Mouse (Mus musculus) hindbrain, embryonic 15.5 days (tissue): Measurements from ENCODE around the gene Aldh16a1. TPM values are rescaled to one million over a fixed set of nuclear protein-coding genes. Genes with fewer than 3 reads are reported as not detected.

Experiments
- ATAC-seq: fragments of 200-750 bp; cut with Nextera tagmentation; 2 replicates; pipeline ENCODE4 v1.8.0; 2017; ENCODE audit warnings: low read depth, moderate number of reproducible peaks, moderate TSS enrichment; ENCODE audit not compliant: low FRiP score
- H3K27ac ChIP-seq: fragments of 300-500 bp; sonication (generic); replicated peaks from 2 replicates; pipeline ENCODE4 v1.5.1; 2015; ENCODE audit warnings: mild to moderate bottlenecking, inconsistent platforms
- H3K27me3 ChIP-seq: fragments of 300-500 bp; sonication (generic); 2 replicates; pipeline ENCODE4 v1.6.1; 2015; ENCODE audit warnings: control low read depth, inconsistent platforms
- H3K36me3 ChIP-seq: fragments of 300-500 bp; sonication (generic); 2 replicates; pipeline ENCODE4 v1.6.1; 2015; ENCODE audit warnings: control low read depth, inconsistent platforms
- H3K4me1 ChIP-seq: fragments of 300-500 bp; sonication (generic); replicated peaks from 2 replicates; pipeline ENCODE4 v1.6.1; 2015; ENCODE audit warnings: control low read depth, inconsistent platforms
- H3K4me2 ChIP-seq: fragments of 300-500 bp; sonication (generic); 2 replicates; pipeline ENCODE4 v1.6.1; 2015; ENCODE audit warnings: moderate library complexity, mild to moderate bottlenecking, inconsistent platforms
- H3K4me3 ChIP-seq: fragments of 300-500 bp; sonication (generic); 2 replicates; pipeline ENCODE4 v1.5.1; 2015; ENCODE audit warnings: mild to moderate bottlenecking, inconsistent platforms
- H3K9ac ChIP-seq: fragments of 300-500 bp; sonication (generic); 2 replicates; pipeline ENCODE4 v1.6.1; 2015; ENCODE audit warnings: inconsistent platforms
- H3K9me3 ChIP-seq: fragments of 300-500 bp; sonication (generic); 2 replicates; pipeline ENCODE4 v1.6.1; 2016; ENCODE audit warnings: control low read depth, inconsistent platforms
- WGBS: fragments of 180-500 bp; shearing (Covaris S2); methylation state at CpG from one replicate; pipeline ENCODE4 v1.1.7; 2015; 5-methylcytosine and 5-hydroxymethylcytosine counted together
- polyA plus RNA-seq: library from polyadenylated mRNA; unstranded; fragments of >200 nt; fragmentation: Nextera tagmentation; extraction: Ambion mirVana; gene quantifications from 2 replicates; pipeline ENCODE4 v1.2.1, GENCODE M21; 2015

Gene Aldh16a1
- 20.8 and 21.9 TPM in 2 replicates for polyA plus RNA-seq

DNA sequence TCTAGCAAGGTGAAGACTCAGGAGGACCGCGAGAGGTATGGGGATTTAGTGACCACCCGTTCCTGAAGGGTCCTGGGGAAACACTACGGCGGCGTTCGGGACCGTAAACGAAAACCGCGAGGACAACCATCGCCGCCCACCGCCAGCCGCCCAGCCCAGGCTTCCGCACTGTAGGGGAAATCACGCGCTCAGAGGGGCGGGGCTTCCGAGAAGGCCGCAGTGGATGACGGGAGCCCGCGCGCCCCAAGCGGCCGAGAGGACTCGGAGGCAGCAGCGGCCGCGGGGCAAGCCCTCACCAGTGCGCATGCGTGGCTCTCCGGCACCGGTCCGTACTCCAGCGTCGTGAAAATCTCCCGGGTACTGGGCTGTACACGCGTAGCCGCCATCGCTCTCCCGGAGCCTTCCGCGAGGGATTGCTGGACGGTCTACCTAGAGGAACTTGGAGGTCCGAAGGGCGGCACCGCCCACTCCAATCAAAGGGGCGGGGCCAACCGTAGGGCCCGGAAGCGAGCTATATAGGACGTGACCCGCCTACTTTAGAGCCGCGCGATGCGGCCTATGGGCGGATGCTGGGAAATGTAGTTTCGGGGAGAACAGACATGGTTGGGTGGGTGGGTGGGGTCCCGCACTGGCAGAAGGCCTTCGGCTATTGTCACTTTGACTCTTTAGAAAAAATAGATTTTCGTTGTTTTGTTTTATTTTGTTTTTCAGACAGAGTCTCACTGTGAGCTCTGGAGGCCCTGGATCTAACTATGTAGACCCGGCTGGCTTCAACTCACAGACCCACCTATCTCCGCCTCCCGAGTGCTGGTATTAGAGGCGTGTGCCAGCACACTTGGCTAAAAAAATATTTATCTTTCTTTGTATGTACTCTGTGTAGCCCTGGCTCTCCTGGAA, at the start of gene Aldh16a1, which contains the start of gene Pih1d1:
Aldh16a1 (minus strand) TSS at position 489 of the 897 bp plus-strand sequence.
Pih1d1 (plus strand) TSS at position 208 of the 897 bp plus-strand sequence.
- Histone ChIP-seq H3K4me2 (peak within 1 kb of the TSS; percentile 83), H3K27ac (peak within 1 kb of the TSS; percentile 98), H3K4me3 (peak within 1 kb of the TSS; percentile 80), H3K9me3 (no peaks in the 10 kb centered on the region), H3K9ac (peak within 1 kb of the TSS; percentile 67), H3K36me3 (0 out of 2 replicates have a peak, but pooled peaks cover 6% of the 10 kb centered on the region), H3K27me3 (no peaks in the 10 kb centered on the region), H3K4me1 (peaks cover 18% of the 10 kb centered on the region)
- ATAC-seq = peak; percentile 97
- 5% methylated on average over 69 of the region's 69 CpGs for WGBS

DNA sequence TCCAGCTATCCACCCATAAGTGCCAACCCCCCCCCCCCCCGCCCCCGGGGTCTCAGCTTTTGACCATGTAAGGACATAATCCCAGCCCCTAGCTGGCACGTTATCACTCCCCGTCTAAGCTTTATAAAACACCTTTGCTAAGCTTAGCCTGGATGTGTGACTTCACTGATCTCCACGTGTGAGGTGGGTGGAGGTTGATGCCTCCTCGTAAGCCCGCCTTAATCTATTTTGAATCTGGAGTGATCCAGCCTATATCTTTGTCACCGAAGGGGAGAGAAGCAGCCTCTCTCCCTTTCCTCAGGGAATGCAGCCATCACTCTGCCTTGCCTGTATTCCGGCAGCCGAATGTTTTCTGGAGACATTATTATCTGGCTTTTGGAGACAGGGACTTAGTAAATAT, 48.3 kb upstream of the Aldh16a1 start:
- H3K4me1 ChIP-seq = peaks cover 11% of the 10 kb centered on the region
- ATAC-seq = no peak
- H3K4me3 ChIP-seq = no peak overlapping the region
- WGBS = 69% methylated on average over 10 of the region's 10 CpGs
- no peaks in the 10 kb centered on the region for H3K36me3 ChIP-seq
- H3K9me3 ChIP-seq = no peaks in the 10 kb centered on the region
- H3K27me3 ChIP-seq = no peaks in the 10 kb centered on the region
- H3K27ac ChIP-seq = no peak overlapping the region
- H3K4me2 ChIP-seq = no peak overlapping the region
- no peak overlapping the region for H3K9ac ChIP-seq

DNA sequence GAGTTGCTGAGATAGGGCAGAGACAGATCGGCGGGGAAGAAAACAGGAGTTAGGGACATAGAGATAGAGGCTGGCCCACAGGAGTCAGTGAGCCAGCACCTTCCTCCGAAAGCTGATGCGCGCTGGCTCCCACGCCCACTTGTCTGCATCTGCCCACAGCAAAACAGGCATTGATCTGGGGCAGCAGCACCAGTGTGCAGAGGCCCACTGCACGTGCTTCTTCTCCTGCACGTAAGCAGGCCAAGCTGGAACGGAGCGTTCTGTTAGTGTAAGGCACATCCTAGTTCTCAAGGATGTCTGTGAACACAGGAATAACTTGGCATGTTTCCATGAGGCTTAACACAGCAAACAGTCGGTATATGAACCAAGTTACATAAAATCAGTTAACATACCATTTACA, 44.6 kb upstream of the Aldh16a1 start:
- 84% methylated on average over 11 of the region's 11 CpGs for WGBS
- no peak for ATAC-seq
- peaks cover 7% of the 10 kb centered on the region; the same call in 1 of the 2 replicates for H3K4me1 ChIP-seq

DNA sequence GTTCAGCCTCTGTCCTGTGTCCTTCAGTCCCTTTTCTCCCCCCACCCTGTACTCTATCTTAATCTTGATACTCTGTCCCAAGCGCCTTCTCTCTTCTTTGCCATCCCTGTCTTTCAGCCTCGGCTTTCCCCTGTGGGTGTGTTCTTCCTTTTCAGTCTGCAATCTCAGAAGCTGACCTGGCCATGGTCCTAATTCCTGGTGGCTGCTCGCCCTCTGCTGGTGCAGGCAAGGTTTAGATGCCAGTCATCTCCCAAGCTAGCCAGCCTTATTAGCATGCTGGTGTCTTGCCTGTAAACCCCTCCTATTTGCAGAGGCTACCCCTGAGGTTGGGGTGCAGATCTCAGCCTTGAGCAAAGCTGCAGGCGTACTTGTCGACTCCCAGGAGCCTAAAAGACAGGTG, 44.1 kb upstream of the Aldh16a1 start:
- Histone ChIP-seq H3K9me3 (no peaks in the 10 kb centered on the region), H3K4me1 (0 out of 2 replicates have a peak, but pooled peaks cover 7% of the 10 kb centered on the region), H3K4me3 (no peak overlapping the region), H3K9ac (no peak overlapping the region), H3K27ac (no peak overlapping the region), H3K4me2 (no peak overlapping the region), H3K36me3 (no peaks in the 10 kb centered on the region), H3K27me3 (no peaks in the 10 kb centered on the region)
- peak; percentile 45; the same call in 1 of the 2 replicates for ATAC-seq
- WGBS = 12% methylated on average over 5 of the region's 5 CpGs

More for the DNA sequence above, 44.6 kb upstream of the Aldh16a1 start:
- no peak overlapping the region for H3K4me3 ChIP-seq
- no peak overlapping the region for H3K9ac ChIP-seq
- no peaks in the 10 kb centered on the region for H3K27me3 ChIP-seq
- H3K27ac ChIP-seq = no peak overlapping the region
- no peaks in the 10 kb centered on the region for H3K9me3 ChIP-seq
- no peak overlapping the region for H3K4me2 ChIP-seq
- H3K36me3 ChIP-seq = no peaks in the 10 kb centered on the region

DNA sequence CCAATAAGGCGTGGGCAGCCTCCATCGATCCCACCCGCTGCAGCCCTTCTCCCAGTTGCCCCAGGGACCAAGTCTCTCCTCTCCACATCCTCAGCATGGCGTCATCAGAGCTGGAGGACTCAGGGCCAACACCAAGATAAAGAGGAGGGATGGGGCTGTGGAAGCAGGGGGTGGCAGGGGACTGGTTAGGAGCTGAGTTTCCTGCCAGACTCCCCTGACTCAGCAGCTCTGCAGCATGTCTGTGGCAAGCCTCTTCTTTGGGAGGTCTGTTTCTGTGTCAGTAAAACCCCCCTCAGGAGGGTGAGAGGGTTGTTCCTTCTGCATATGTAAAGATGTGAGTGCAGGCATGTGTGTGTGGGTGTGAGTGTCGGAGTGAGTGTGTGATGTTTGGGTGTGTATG, 42.6 kb upstream of the Aldh16a1 start:
- Histone ChIP-seq H3K4me3 (no peak overlapping the region), H3K36me3 (no peaks in the 10 kb centered on the region), H3K9me3 (no peaks in the 10 kb centered on the region), H3K9ac (no peak overlapping the region), H3K27me3 (no peaks in the 10 kb centered on the region), H3K4me1 (0 out of 2 replicates have a peak, but pooled peaks cover 8% of the 10 kb centered on the region), H3K4me2 (no peak overlapping the region), H3K27ac (no peak overlapping the region)
- 66% methylated on average over 5 of the region's 5 CpGs for WGBS
- no peak for ATAC-seq

DNA sequence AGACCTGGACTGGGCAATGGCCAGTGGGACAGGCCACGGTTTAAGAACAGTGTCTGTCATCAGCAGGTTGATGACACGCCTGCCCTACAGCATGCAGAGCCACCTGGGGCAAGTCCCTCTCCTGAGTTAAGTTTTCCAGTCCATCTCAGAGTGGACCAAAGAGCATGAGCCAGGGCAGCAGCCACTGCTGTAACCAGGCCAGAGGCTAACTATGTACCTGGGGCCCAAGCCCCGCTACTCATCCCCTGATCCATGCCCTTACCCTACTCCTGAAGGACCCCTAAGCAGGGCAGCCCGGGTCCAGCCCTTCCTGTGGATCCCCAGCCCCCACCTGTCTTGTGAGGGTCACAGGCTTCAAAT, 41.8 kb upstream of the Aldh16a1 start:
- ATAC-seq = no peak
- Histone ChIP-seq H3K4me2 (no peak overlapping the region), H3K4me3 (no peak overlapping the region), H3K9ac (no peak overlapping the region), H3K27ac (no peak overlapping the region), H3K36me3 (no peaks in the 10 kb centered on the region), H3K27me3 (no peaks in the 10 kb centered on the region), H3K9me3 (no peaks in the 10 kb centered on the region), H3K4me1 (0 out of 2 replicates have a peak, but pooled peaks cover 9% of the 10 kb centered on the region)
- WGBS = 81% methylated on average over 4 of the region's 4 CpGs

DNA sequence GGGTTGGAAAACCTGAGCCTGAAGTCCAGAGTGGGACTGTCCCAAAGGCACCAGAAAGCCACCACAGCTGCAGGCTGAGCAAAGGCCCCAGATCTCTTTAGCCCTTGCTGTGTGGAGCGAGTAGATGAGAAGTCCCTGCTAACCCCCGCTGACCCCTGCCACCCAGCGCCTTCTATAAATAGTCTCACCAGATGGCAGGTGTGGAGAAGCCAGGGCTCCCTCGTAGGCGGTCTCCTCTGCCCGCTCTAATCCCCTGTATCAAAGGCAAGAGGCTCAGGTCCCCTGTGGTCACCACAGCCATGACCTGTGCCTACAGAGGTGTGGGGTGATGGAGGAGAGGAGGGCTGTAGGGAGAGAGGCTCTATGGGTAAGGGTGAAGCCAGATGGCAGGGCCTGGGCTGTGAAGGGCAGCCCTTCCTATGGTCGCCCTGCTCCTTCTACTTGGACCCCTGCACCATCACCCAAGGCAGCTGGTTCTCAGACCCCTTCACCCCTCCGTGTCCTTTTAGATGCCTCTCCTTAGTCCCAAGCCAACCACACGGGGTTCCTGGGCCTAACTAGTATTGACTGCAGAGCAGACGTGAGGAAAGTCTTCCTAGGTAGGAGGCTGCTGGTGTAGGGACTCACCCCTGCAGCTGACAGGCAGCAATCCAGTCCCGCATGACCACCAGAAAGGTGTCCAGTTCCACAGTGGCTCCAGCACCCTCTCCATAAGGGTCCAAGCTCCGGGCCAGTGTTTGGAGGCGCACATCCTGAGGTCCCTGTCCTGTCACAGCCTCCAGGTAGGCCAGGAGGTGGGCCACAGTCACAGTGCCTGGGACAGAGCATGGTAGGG, 41.2 kb upstream of the Aldh16a1 start:
- H3K36me3 ChIP-seq = no peaks in the 10 kb centered on the region
- H3K4me3 ChIP-seq = no peak overlapping the region
- H3K4me1 ChIP-seq = 0 out of 2 replicates have a peak, but pooled peaks cover 9% of the 10 kb centered on the region
- 66% methylated on average over 13 of the region's 13 CpGs for WGBS
- no peak overlapping the region for H3K9ac ChIP-seq
- no peak overlapping the region for H3K27ac ChIP-seq
- H3K4me2 ChIP-seq = no peak overlapping the region
- ATAC-seq = no peak
- H3K9me3 ChIP-seq = no peaks in the 10 kb centered on the region
- H3K27me3 ChIP-seq = no peaks in the 10 kb centered on the region

DNA sequence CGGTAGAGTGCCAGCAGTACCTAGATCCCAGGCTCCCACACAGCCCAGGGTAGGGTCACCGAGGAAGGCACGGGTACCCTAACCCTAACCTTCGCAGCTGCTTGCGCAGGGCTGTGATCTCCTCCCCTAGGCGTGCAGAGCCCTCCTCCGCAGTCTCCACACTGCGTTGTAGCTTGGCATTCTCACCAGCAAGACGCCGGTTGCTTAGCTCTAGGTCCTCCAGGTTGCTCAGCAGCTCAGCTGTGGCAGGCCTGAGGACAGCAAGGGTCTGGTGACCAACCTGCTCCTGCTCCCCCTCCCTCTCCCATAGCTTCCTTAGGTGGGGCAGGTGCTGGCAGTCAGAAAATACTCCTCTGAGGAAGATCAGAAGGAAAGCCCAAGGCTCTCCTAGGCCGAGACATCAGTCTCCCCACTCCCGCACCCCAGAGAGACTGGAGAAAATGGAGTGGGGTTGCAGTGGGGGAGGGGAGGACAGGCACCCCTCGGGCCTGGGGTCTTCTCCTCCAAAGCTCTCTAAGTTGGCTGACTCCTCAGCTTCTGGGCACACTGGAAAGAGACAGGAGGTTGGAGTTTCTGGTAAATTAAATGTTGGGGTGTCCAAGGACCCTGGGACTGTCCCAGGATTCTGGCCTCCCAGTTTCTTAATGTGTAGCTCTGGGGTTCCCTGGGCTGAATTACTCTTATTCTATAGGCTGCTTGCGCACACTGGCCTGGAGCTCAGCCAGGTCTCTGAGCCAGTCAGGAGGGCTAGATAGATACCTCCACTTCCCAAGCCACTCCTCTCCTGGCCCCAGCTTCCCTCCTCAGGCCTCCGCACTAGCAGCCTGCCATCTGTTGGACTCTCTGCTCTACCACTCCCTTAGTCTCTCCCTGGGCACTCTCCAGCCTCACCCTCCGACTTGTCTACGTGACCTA, 39.7 kb upstream of the Aldh16a1 start:
- no peaks in the 10 kb centered on the region for H3K9me3 ChIP-seq
- ATAC-seq = no peak
- 0 out of 2 replicates have a peak, but pooled peaks cover 9% of the 10 kb centered on the region for H3K4me1 ChIP-seq
- H3K4me3 ChIP-seq = no peak overlapping the region
- no peak overlapping the region for H3K4me2 ChIP-seq
- H3K36me3 ChIP-seq = no peaks in the 10 kb centered on the region
- no peak overlapping the region for H3K27ac ChIP-seq
- 0 out of 2 replicates have a peak, but pooled peaks cover 3% of the 10 kb centered on the region for H3K27me3 ChIP-seq
- WGBS = 71% methylated on average over 17 of the region's 17 CpGs
- no peak overlapping the region for H3K9ac ChIP-seq

DNA sequence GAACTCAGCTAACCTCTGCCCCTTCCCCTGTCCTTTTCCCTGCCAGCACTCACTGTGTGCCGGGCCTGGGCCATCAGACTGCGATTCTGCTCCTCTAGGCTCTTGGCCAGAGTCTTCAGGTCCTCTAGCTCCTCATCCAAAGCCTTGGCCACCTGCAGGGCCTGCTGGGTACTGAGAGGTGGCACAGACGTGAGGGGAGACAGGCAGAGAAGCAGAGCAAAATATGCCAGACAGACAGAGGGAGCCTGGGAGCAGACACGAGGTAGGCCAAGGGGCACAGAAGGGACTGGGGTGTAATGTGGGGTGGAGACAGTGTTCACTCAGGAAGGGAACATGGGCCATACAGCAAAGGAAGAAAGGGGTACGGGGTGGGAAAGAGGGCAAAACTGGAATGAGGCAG, 39.0 kb upstream of the Aldh16a1 start:
- Histone ChIP-seq H3K36me3 (no peaks in the 10 kb centered on the region), H3K27ac (no peak overlapping the region), H3K4me1 (0 out of 2 replicates have a peak, but pooled peaks cover 9% of the 10 kb centered on the region), H3K9me3 (no peaks in the 10 kb centered on the region), H3K9ac (no peak overlapping the region), H3K27me3 (0 out of 2 replicates have a peak, but pooled peaks cover 4% of the 10 kb centered on the region), H3K4me3 (no peak overlapping the region), H3K4me2 (no peak overlapping the region)
- ATAC-seq = no peak
- WGBS = 74% methylated on average over 5 of the region's 5 CpGs

DNA sequence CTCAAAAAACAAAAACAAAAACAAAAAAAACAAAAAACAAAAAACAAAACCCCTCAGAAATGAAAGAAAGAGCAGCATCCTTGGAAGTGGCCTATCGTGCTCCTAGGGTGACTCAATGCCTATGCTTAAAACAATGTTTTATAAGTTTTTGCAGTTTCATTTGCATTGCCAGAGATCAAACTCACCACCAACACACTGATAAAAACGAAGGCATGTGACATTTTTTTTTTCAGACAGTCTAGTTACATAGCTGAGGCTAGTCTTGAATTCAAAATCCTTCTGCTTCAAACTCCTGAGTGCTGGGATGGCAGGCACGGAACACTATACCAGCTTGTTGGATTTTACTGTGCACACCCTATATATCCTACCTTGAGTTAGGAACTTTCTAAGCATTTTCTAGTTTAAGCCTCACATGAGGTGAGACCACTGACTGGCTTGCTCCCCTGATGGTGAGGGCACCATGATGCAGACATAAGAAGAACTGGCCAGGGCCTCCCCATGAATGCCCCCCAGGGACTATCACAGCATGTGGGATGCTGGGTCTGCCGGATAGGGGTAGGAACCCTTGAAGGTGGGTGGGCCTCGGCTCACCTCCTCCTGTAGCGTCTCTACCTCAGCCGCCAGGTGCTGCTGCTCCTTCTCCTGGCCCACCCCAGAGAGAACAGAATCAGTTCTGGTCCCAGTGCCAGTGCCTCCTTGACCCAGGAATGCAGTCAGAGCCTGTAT, 38.4 kb upstream of the Aldh16a1 start:
- Histone ChIP-seq H3K4me3 (no peak overlapping the region), H3K4me2 (no peak overlapping the region), H3K4me1 (0 out of 2 replicates have a peak, but pooled peaks cover 3% of the 10 kb centered on the region), H3K27ac (no peak overlapping the region), H3K9me3 (no peaks in the 10 kb centered on the region), H3K9ac (no peak overlapping the region), H3K27me3 (0 out of 2 replicates have a peak, but pooled peaks cover 9% of the 10 kb centered on the region), H3K36me3 (no peaks in the 10 kb centered on the region)
- ATAC-seq = no peak
- WGBS = 85% methylated on average over 7 of the region's 7 CpGs
